Mouse (Mus musculus) adipose tissue, adult 10 weeks (tissue): Measurements from ENCODE around the gene Cenpq. TPM values are rescaled to one million over a fixed set of nuclear protein-coding genes. Genes with fewer than 3 reads are reported as not detected.

Experiments
- polyA plus RNA-seq: library from polyadenylated mRNA; stranded (reverse); fragments of 350-450 nt; fragmentation: Illumina TruSeq; extraction: RNeasy Lipid Tissue Mini Kit (QIAGEN cat#74804); gene quantifications from one replicate; pipeline ENCODE4 v1.2.3, GENCODE M21; 2014; ENCODE audit warnings: low read depth, low replicate concordance

The Cenpq gene
- polyA plus RNA-seq, result 4.1 TPM

GRCm38 (mm10) chr17:40934420-40935231, at the start of gene Cenpq, which contains the start of gene Mut:
Cenpq (minus strand) TSS chr17:40935047.
Mut (plus strand) TSS chr17:40934685.

GRCm38 (mm10) chr17:40914250-40914649, 20.6 kb downstream of the Cenpq start, which contains the start of gene Glyatl3:
Glyatl3 (minus strand) TSS chr17:40914350.

GRCm38 (mm10) chr17:40879924-40880691, 54.7 kb downstream of the Cenpq start, which contains the start of gene 9130008F23Rik:
9130008F23Rik (minus strand) TSS chr17:40880559.

Other genes starting within 250 kb of the Cenpq start
- not detected for gene Esp1, start 207.9 kb downstream of the Cenpq start, polyA plus RNA-seq
- gene Crisp2, start 128.0 kb downstream of the Cenpq start, polyA plus RNA-seq, result 72.0 TPM
- not detected for gene Rhag, start 123.9 kb downstream of the Cenpq start, polyA plus RNA-seq
- gene 9130008F23Rik, start 54.5 kb downstream of the Cenpq start, polyA plus RNA-seq, result 2.8 TPM
- gene Glyatl3, start 20.7 kb downstream of the Cenpq start, polyA plus RNA-seq, result not detected
- gene Mut, start 362 bp downstream of the Cenpq start, polyA plus RNA-seq, result 50.7 TPM